Mouse (Mus musculus) cerebellum, adult 9-11 months (tissue): ENCODE measurements around the gene U2af1l4.

Source experiments
- DNase-seq: peaks from one replicate; pipeline ENCODE4 v3.0.0; 2022

U2af1l4 gene

GRCm38 (mm10) chr7:30588676-30589434 is 25.8 kb downstream of the U2af1l4 start, which contains the start of gene Kmt2b:
Gene Kmt2b, minus strand, starts transcription at chr7:30588726.
- DNase-seq = peak; percentile 99

GRCm38 (mm10) chr7:30589435-30590301 is 26.6 kb downstream of the U2af1l4 start:
- DNase-seq = peak; percentile 84

DNA sequence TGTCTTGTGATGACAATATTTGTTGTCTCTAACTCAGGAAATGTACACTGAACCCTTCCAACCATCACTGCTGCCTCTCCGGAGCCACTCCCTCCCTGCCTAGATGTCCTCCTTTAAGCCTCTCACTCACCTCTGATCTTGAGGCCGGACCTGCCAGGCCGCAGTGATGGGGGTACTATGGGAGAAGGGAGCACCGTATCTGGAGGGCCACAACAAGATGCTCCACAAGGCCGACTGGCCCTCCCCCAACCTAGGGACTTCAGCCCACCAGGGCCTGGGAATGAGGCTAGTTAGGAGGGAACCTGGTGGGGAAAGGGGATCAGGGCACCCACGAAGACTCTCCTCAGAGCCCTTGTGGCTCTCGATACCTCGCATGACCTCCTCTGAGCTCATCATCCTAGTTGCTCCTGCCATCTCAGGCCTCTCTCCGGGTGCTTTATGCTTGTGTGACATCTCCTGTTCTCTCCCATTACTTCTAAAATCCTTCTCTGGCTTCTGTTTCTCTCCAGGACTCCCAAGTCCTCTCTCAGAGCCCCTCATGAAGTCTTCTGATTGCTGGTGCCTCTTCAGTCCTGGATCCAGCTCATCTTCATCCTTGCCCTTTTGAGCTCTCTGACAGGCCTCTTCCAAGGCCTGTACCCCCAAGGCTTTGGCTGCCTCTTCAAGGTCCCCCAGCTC is 28.0 kb downstream of the U2af1l4 start:
- DNase-seq = peak; percentile 55

GRCm38 (mm10) chr7:30591605-30591951 is 28.5 kb downstream of the U2af1l4 start:
- DNase-seq = peak; percentile 35

DNA sequence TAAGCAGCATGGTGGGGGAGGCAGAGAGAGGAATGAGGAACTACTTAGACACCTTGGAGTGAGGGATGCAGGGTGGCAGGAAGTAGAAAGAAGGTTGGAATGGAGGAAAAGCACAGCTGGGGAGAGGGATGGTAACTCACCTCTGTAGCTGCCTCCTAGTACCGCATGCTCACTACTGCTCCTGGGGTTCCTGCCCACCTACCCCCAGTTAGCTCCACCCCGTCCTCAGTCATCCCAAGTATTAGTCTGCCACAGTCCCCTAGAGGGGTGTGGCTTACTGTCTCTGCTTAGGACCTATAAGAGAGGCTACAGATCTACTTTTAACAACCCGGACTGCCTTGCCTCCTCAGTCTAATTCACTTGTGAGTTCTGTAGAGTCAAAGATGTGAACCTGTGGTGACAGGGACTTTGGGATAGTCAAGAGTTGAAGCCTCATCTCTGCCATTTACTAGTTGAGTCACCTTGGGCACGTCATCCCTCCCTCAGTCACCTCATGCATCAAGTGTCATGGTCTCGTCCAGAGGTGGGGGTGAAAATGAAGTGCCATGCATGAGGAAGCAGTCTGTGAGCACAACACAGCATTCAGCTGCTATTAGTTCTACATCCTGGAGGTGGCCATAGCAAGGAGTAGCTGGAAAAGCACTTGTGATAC is 29.8 kb downstream of the U2af1l4 start:
- no peak for DNase-seq

- no peak for DNase-seq
Observed at GRCm38 (mm10) chr7:30593579-30594509, 30.7 kb downstream of the U2af1l4 start.

GRCm38 (mm10) chr7:30594510-30595024 is 31.5 kb downstream of the U2af1l4 start:
- no peak for DNase-seq

GRCm38 (mm10) chr7:30596093-30596492 is 33.0 kb downstream of the U2af1l4 start:
- no peak for DNase-seq

GRCm38 (mm10) chr7:30596811-30597210 is 33.7 kb downstream of the U2af1l4 start:
- DNase-seq = no peak

DNA sequence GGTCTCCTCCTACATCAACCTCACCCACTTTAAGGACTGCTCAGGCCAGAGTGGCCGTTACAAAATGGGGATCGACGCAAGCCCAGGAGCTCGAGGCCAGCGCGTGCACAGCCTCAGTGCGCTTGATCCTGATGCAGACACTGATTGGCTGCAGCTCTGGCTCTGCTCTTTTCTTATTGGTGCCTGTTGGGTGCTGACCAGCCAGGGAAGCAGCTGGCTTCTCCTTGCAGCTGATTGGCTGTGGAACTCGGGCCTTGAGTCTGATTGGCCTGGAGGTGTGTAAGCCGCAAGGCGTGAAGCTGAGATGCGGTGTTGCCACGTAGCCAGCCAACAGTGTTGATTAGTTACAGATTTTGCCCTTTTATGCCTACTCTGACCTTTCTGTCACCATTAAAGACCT is 35.7 kb downstream of the U2af1l4 start, which contains the start of gene Zbtb32:
Zbtb32 (minus strand) TSS at position 124 of the 400 bp plus-strand sequence.
- no peak for DNase-seq

- DNase-seq = peak; percentile 97
Observed at GRCm38 (mm10) chr7:30599933-30600353, 36.8 kb downstream of the U2af1l4 start.

- DNase-seq = no peak
Observed at GRCm38 (mm10) chr7:30600651-30601050, 37.5 kb downstream of the U2af1l4 start.

GRCm38 (mm10) chr7:30602583-30602982 is 39.5 kb downstream of the U2af1l4 start:
- DNase-seq = no peak

DNA sequence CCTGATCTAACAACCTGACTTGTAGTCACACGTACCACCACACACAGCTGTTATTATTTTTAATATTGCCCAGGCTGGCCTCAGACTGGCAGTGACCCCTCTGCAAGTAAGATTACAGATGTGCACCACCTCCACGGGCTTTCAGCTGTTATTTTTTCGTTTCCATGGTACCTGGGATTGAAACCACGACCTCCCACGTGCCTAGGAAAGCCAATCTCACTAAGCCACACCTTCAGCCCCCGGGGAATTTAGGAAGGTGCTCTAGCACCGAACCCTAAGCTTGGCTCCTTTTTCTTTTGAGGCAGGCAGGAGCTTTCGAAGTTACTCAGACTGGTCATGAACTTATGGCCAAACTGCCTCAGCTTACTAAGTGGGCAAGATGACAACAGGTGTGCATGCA is 41.3 kb downstream of the U2af1l4 start:
- DNase-seq = no peak

DNA sequence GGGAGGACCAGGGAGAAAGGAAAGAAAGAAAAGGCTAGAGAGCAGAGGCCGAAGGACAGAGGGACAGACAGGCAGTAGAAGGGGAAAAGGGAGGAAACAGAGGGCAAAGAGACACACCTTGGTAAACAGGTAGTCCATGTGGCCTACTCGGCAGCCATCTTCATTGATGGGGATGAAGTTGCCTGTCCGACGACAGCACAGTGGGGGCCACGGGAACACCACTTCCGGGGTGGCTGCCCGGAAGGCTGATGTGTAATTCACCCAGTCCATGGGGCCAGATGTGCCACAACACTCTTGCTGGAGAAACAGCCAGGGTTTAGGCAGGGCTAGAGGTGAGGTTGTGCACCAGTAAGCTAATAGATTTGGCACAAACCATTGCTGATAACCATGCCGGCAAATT is 41.8 kb downstream of the U2af1l4 start:
- DNase-seq = no peak

- no peak for DNase-seq
Observed at GRCm38 (mm10) chr7:30607706-30608309, 44.7 kb downstream of the U2af1l4 start.

DNA sequence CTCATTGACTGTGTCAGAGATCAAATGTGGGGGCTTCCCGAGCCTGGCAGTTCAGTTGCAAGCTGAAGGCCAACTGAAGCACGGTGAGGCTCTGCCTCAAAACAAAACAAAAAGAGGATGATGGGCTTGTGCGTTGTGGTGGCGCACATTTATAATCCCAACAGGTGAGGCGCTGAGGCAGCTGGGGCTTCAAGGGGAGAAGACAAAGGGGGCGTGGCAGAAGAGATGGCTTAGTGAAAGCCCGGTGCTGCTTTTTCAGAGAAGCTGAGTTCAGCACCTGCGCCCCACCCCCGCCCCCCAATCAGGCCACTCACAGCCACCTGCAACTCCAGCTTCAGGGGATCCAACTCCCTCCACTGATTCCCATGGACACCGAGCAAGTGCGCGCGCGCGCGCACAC is 45.4 kb downstream of the U2af1l4 start:
- DNase-seq = no peak

DNA sequence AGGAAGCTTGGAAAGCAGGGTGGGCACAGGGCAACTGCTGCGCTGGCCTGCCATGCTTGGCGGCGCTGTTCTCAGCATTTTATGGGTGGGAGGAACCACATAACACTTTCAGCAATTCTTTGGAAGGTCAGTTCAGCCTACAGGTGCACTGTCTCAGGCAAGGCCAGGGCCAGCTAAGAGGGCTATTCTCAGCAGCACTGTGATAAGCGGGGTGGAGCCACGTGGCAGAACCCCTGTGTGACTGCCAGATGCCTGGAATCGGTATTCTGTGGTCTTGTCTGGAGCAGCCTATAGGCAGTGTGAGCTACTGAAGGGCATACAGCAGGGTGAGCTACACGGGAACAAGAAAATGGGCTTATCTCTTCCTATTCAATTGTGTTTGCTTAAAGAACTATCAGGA is 46.9 kb downstream of the U2af1l4 start:
- no peak for DNase-seq

GRCm38 (mm10) chr7:30612654-30613402 is 49.7 kb downstream of the U2af1l4 start, which contains the start of gene Upk1a:
Gene Upk1a, minus strand, starts transcription at chr7:30612847.
- DNase-seq = no peak

DNA sequence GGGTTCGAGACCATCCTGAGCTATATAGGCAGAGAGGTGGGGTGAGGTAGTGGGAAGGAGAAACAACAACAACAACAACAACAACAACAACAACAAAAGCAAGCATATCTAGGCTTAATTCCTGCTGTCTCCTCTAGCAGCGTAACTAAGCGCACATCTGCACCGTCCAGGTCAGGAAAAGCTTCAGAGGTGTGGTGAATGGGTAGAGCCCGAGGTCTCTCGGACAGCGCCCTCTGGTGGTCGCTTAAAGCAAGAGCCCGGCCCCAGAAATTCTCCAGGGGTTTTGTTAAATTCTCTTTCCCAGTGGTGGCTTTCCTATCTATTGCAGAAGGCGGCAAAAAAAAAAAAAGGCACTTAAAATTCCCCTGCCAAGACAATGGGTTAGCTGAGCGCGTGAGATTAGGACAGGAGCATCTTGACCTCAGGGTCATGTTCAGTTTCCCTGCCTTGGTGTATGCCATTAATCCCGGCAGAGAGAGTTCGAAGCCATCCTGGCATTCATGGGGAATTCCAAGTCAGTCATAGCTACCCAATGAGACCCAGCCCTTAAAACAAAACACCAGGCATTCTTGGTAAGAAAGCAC is 50.5 kb downstream of the U2af1l4 start:
- DNase-seq = peak; percentile 47
